Mouse (Mus musculus) adrenal gland, postnatal 14 days (tissue): ENCODE results near the gene Tmem198b. TPM values are rescaled to one million over a fixed set of nuclear protein-coding genes. Genes with fewer than 3 reads are reported as not detected.
A peak's percentile ranks its signal among the peaks of the same experiment; 100 is the strongest.

Source experiments
- DNase-seq: peaks from one replicate; pipeline ENCODE4 v3.0.0; 2021; ENCODE audit warnings: mixed read lengths
- total RNA-seq: library from RNA; stranded (reverse); gene quantifications from 2 replicates; pipeline ENCODE4 v1.2.3, GENCODE M21; 2021

Gene Tmem198b
- total RNA-seq, 1 experiment from 2014 or later = 10.3 TPM

- no peak for DNase-seq
These were observed 2.1 kb downstream of the Tmem198b start for GRCm38 (mm10) chr10:128801981-128802495.

DNA sequence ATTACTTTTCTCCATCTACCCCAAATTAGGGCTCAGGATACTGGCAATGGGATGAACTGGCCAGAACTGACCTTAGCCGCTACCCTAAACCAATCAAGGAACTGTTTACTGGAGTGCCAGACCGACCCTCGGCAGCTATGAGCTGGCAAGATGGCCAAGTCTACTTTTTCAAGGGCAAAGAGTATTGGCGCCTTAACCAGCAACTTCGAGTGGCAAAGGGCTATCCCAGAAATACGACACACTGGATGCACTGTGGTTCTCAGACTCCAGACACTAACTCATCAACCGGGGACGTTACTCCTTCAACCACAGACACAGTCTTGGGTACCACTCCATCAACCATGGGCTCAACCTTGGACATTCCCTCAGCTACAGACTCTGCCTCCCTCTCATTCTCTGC, 5.5 kb downstream of the Tmem198b start:
- DNase-seq = no peak

DNA sequence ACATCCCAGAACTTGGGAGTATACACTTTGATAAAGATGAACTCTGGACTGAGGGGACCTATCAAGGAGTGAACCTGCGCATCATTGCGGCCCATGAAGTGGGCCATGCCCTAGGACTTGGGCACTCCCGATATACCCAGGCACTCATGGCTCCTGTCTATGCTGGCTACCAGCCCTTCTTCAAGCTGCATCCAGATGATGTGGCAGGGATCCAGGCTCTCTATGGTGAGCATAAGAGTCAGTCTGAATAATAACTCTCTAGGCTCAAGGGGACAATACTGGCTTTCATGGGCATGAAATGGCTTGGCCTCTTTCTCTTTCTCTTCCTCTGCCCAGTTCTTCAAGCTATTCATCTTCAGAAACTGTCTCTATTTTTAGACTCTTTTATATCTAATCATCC, 8.6 kb downstream of the Tmem198b start:
- no peak for DNase-seq

GRCm38 (mm10) chr10:128794391-128794790, 9.8 kb downstream of the Tmem198b start:
- no peak for DNase-seq

DNA sequence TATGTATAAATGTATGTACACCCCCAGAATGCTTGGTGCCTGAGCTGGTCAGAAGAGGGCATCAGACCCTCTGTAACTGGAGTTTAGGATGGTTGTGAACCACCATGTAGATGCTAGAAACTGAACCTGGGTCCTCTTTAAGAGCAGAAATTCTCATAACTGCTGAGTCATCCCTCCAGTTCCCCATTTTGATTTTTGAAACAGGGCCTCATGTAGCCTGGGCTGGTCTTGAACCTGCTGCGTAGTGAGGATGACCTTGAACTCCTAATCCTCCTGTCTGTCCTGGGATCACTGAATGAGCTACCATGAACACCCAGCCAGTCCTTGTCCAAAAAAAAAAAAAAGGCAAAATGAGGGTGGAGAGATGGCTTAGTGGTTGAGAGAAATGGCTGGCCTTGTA, 10.9 kb downstream of the Tmem198b start:
- no peak for DNase-seq

DNA sequence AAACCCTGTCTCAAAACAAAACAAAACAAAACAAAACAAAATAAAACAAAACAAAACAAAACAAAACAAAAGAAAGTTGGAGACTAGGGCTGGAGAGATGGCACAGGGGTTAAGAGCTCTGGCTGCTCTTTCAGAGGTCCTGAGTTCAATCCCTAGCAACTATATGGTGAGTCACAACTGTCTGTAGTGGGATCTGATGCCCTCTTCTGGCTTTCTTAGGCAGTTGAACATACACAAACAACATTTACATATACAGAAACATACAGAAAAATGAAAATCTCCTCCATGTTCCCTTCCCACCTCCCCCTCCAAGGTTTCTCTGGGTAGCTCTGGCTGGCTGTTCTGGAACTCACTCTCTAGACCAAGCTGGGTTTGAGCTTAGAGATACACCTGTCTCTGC, 12.1 kb downstream of the Tmem198b start:
- no peak for DNase-seq

- peak; percentile 74 for DNase-seq
These were observed 13.6 kb downstream of the Tmem198b start, which contains the start of gene Mmp19 for GRCm38 (mm10) chr10:128790398-128791124. Gene Mmp19, plus strand, starts transcription at chr10:128790910.

DNA sequence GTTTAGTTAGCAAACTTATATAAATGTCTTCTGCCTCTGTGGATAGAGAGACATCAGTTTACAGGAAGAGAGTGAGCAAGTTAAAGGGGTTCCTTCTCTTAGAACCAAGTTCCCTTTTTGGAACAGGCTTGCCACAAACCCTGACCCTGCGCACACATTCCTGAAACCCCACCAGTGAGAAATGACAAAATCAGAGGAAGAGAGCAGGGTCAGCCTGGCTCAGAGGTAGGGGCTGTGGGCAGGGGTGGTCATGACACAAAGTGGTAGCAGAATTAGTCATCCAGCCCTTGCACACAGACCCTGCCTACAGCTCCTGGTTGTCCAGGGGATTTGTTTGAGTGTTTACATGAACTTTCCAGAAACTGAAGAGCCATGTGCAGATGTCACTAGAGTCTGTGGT, 24.0 kb downstream of the Tmem198b start:
- DNase-seq = no peak

- DNase-seq = peak; percentile 87
These were observed 25.0 kb downstream of the Tmem198b start for GRCm38 (mm10) chr10:128779011-128779795.

GRCm38 (mm10) chr10:128778441-128778840, 25.7 kb downstream of the Tmem198b start:
- DNase-seq = no peak

GRCm38 (mm10) chr10:128773685-128774084, 30.5 kb downstream of the Tmem198b start:
- DNase-seq = no peak

DNA sequence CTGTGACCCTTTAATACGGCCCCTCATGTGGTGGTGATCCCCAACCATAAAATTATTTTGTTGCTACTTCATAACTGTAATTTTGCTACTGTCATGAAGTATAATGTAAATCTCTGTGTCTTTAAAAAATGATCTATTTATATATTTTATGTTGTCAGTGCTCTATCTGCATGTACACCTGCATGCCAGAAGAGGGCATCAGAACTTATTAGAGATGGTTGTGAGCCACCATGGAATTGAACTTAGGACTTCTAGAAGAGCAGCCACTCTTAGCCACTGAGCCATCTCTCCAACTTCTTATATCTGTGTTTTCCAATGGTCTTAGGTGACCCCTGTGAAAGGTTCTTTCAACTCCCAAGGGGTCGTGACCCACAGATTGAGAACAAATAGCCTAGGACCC, 31.3 kb downstream of the Tmem198b start:
- DNase-seq = no peak

Other genes starting within 250 kb of the Tmem198b start
- 93.5 and 107 TPM in 2 replicates for gene Pa2g4, start 238.4 kb downstream of the Tmem198b start, total RNA-seq
- 4.4 and 9.1 TPM in 2 replicates for gene Erbb3, start 214.7 kb downstream of the Tmem198b start, total RNA-seq
- 748 and 849 TPM in 2 replicates for gene Rps26, start 177.6 kb downstream of the Tmem198b start, total RNA-seq
- 0.74 and 2.0 TPM in 2 replicates for gene Ikzf4, start 158.4 kb downstream of the Tmem198b start, total RNA-seq
- 22.1 and 30.0 TPM in 2 replicates for gene Suox, start 130.3 kb downstream of the Tmem198b start, total RNA-seq
- gene Rab5b, start 108.1 kb downstream of the Tmem198b start, total RNA-seq = 91.4 and 96.4 TPM in 2 replicates
- 1.5 and 2.3 TPM in 2 replicates for gene Pmel, start 100.2 kb downstream of the Tmem198b start, total RNA-seq
- gene Cdk2, start 99.3 kb downstream of the Tmem198b start, total RNA-seq = 30.7 and 31.1 TPM in 2 replicates
- gene Dgka, start 59.5 kb downstream of the Tmem198b start, total RNA-seq = 14.3 and 36.2 TPM in 2 replicates
- 22.3 and 29.1 TPM in 2 replicates for gene Pym1, start 56.5 kb downstream of the Tmem198b start, total RNA-seq
- gene Mmp19, start 13.5 kb downstream of the Tmem198b start, total RNA-seq = 24.6 and 30.9 TPM in 2 replicates
- gene Dnajc14, start 308 bp downstream of the Tmem198b start, total RNA-seq = 60.0 and 60.9 TPM in 2 replicates
- gene Sarnp, start 13.0 kb upstream of the Tmem198b start, total RNA-seq = 60.7 and 62.6 TPM in 2 replicates
- 31.2 and 32.5 TPM in 2 replicates for gene Ormdl2, start 17.3 kb upstream of the Tmem198b start, total RNA-seq
- 3.0 and 3.9 TPM in 2 replicates for gene Gdf11, start 87.3 kb upstream of the Tmem198b start, total RNA-seq
- gene Cd63, start 96.6 kb upstream of the Tmem198b start, total RNA-seq = 217 and 234 TPM in 2 replicates
- 10.9 and 15.5 TPM in 2 replicates for gene Rdh5, start 118.5 kb upstream of the Tmem198b start, total RNA-seq
- gene Bloc1s1, start 119.7 kb upstream of the Tmem198b start, total RNA-seq = 220 TPM in 2 replicates
- gene Itga7, start 129.4 kb upstream of the Tmem198b start, total RNA-seq = 18.7 and 19.0 TPM in 2 replicates
- 0.83 and 37.1 TPM in 2 replicates for gene Mettl7b, start 156.6 kb upstream of the Tmem198b start, total RNA-seq
- gene Olfr9, start 185.1 kb upstream of the Tmem198b start, total RNA-seq = not detected in 2 replicates
- not detected in 2 replicates for gene Olfr763, start 206.4 kb upstream of the Tmem198b start, total RNA-seq
- gene Olfr764-ps1, start 235.5 kb upstream of the Tmem198b start, total RNA-seq = not detected in 2 replicates
- gene Olfr765, start 245.6 kb upstream of the Tmem198b start, total RNA-seq = not detected in 2 replicates